Mouse (Mus musculus): ENCODE data around the gene Cog7.

Cog7 gene

GRCm38 (mm10) chr7:121954891-121955669 lies 26.4 kb downstream of the Cog7 start:
- DNase-seq (ENCODE audit: low read depth, low spot score) = no peak

GRCm38 (mm10) chr7:121947513-121947912 lies 34.0 kb downstream of the Cog7 start:
- DNase-seq (ENCODE audit: low read depth, low spot score) = no peak

GRCm38 (mm10) chr7:121946196-121946595 lies 35.3 kb downstream of the Cog7 start:
- no peak for DNase-seq (ENCODE audit: low read depth, low spot score)

- DNase-seq (ENCODE audit: low read depth, low spot score) = no peak
These were observed 39.1 kb downstream of the Cog7 start for GRCm38 (mm10) chr7:121942371-121942770.

GRCm38 (mm10) chr7:121941640-121942039 lies 39.9 kb downstream of the Cog7 start:
- DNase-seq (ENCODE audit: low read depth, low spot score) = no peak

- DNase-seq (ENCODE audit: low read depth, low spot score) = no peak
These were observed 40.5 kb downstream of the Cog7 start for GRCm38 (mm10) chr7:121941016-121941415.

GRCm38 (mm10) chr7:121939729-121940128 lies 41.8 kb downstream of the Cog7 start:
- DNase-seq (ENCODE audit: low read depth, low spot score) = peak; percentile 50

GRCm38 (mm10) chr7:121939244-121939643 lies 42.3 kb downstream of the Cog7 start:
- DNase-seq (ENCODE audit: low read depth, low spot score) = no peak

- DNase-seq (ENCODE audit: low read depth, low spot score) = no peak
These were observed 43.2 kb downstream of the Cog7 start for GRCm38 (mm10) chr7:121938124-121938891.

- DNase-seq (ENCODE audit: low read depth, low spot score) = no peak
These were observed 44.5 kb downstream of the Cog7 start for GRCm38 (mm10) chr7:121936861-121937630.

- no peak for DNase-seq (ENCODE audit: low read depth, low spot score)
These were observed 45.4 kb downstream of the Cog7 start for GRCm38 (mm10) chr7:121935906-121936794.

GRCm38 (mm10) chr7:121934346-121934745 lies 47.2 kb downstream of the Cog7 start:
- no peak for DNase-seq (ENCODE audit: low read depth, low spot score)

- no peak for DNase-seq (ENCODE audit: low read depth, low spot score)
These were observed 47.8 kb downstream of the Cog7 start for GRCm38 (mm10) chr7:121933675-121934074.

- no peak for DNase-seq (ENCODE audit: low read depth, low spot score)
These were observed 50.3 kb downstream of the Cog7 start for GRCm38 (mm10) chr7:121931246-121931645.

GRCm38 (mm10) chr7:121927882-121928281 lies 53.6 kb downstream of the Cog7 start:
- no peak for DNase-seq (ENCODE audit: low read depth, low spot score)

- DNase-seq (ENCODE audit: low read depth, low spot score) = no peak
These were observed 57.1 kb downstream of the Cog7 start for GRCm38 (mm10) chr7:121924361-121924760.

- no peak for DNase-seq (ENCODE audit: low read depth, low spot score)
These were observed 67.6 kb downstream of the Cog7 start for GRCm38 (mm10) chr7:121913944-121914343.

- no peak for DNase-seq (ENCODE audit: low read depth, low spot score)
These were observed 69.3 kb downstream of the Cog7 start for GRCm38 (mm10) chr7:121912250-121912649.

GRCm38 (mm10) chr7:121906879-121907278 lies 74.6 kb downstream of the Cog7 start:
- DNase-seq (ENCODE audit: low read depth, low spot score) = no peak

- DNase-seq (ENCODE audit: low read depth, low spot score) = no peak
These were observed 78.6 kb downstream of the Cog7 start for GRCm38 (mm10) chr7:121902757-121903411.

- DNase-seq (ENCODE audit: low read depth, low spot score) = no peak
These were observed 81.6 kb downstream of the Cog7 start for GRCm38 (mm10) chr7:121899940-121900339.
